Mouse (Mus musculus) olfactory bulb, adult 2 months (tissue): ENCODE measurements around the gene F13b. TPM values are rescaled to one million over a fixed set of nuclear protein-coding genes. Genes with fewer than 3 reads are reported as not detected.
A peak's percentile ranks its signal among the peaks of the same experiment; 100 is the strongest.

Experiments used
- H3K27ac ChIP-seq: fragments of 200-500 bp; 2 replicates; pipeline ENCODE4 v1.5.1; 2012; ENCODE audit warnings: low read depth, low read length; ENCODE audit not compliant: insufficient read depth
- H3K4me1 ChIP-seq: fragments of 200-500 bp; 2 replicates; pipeline ENCODE4 v1.6.1; 2012; ENCODE audit warnings: low read length; ENCODE audit not compliant: control insufficient read depth, insufficient read depth
- H3K4me3 ChIP-seq: fragments of 200-500 bp; 2 replicates; pipeline ENCODE4 v1.5.1; 2012; ENCODE audit warnings: mild to moderate bottlenecking, low read depth, low read length, moderate library complexity; ENCODE audit not compliant: insufficient read depth
- CTCF ChIP-seq: fragments of 200-500 bp; IDR thresholded peaks from 2 replicates; pipeline ENCODE4 v1.5.1; 2012; ENCODE audit warnings: low read depth, mild to moderate bottlenecking, low read length, moderate library complexity; ENCODE audit not compliant: insufficient read depth
- POLR2A ChIP-seq: fragments of 200-500 bp; IDR thresholded peaks from 2 replicates; pipeline ENCODE4 v1.6.1; 2012; ENCODE audit warnings: mild to moderate bottlenecking, low read depth, low read length, moderate library complexity; ENCODE audit not compliant: insufficient read depth
- WGBS: fragments of 180-500 bp; shearing (Covaris S2); methylation state at CpG from one replicate; pipeline ENCODE4 v1.1.7; 2018; 5-methylcytosine and 5-hydroxymethylcytosine counted together
- polyA plus RNA-seq: library from polyadenylated mRNA; stranded (reverse); fragments of >200 nt; gene quantifications from 2 replicates; pipeline ENCODE4 v1.2.4, GENCODE M21; 2012; ENCODE audit warnings: low replicate concordance; ENCODE audit not compliant: missing spikeins, insufficient read depth, insufficient read length

Gene F13b
- not detected in 2 replicates for polyA plus RNA-seq

- Histone ChIP-seq H3K4me3 (no peak within 1 kb of the TSS), H3K4me1 (no peaks in the 10 kb centered on the region), H3K27ac (no peak within 1 kb of the TSS)
- TF ChIP-seq POLR2A (no peak), CTCF (no peak)
- WGBS: 96% methylated on average over 3 of the region's 3 CpGs
Observed at GRCm38 (mm10) chr1:139501258-139501752, at the start of gene F13b. TSS of gene F13b (plus strand) at chr1:139501702.

- WGBS: under 1% methylated on average over 65 of the region's 65 CpGs
Observed at GRCm38 (mm10) chr1:139454340-139455225, 46.9 kb upstream of the F13b start, which contains the start of gene Aspm. TSS of gene Aspm (plus strand) at chr1:139454772.

GRCm38 (mm10) chr1:139455226-139455869, 46.2 kb upstream of the F13b start:
- H3K4me1 ChIP-seq: peaks cover 8% of the 10 kb centered on the region
- WGBS: 3% methylated on average over 17 of the region's 17 CpGs
- TF ChIP-seq POLR2A (no peak), CTCF (no peak)
- no peak overlapping the region for H3K27ac ChIP-seq
- H3K4me3 ChIP-seq: peak overlapping the region; percentile 54

More at GRCm38 (mm10) chr1:139454340-139455225, 46.9 kb upstream of the F13b start, which contains the start of gene Aspm:
- Histone ChIP-seq H3K27ac (no peak within 1 kb of the TSS), H3K4me1 (peaks cover 8% of the 10 kb centered on the region), H3K4me3 (peak within 1 kb of the TSS; percentile 54)
- TF ChIP-seq POLR2A (no peak), CTCF (no peak)

GRCm38 (mm10) chr1:139460807-139461206, 40.7 kb upstream of the F13b start:
- Histone ChIP-seq H3K4me3 (no peak overlapping the region), H3K4me1 (no peaks in the 10 kb centered on the region), H3K27ac (no peak overlapping the region)
- WGBS: 78% methylated on average over 5 of the region's 5 CpGs
- TF ChIP-seq POLR2A: no peak
- TF ChIP-seq CTCF: no peak

GRCm38 (mm10) chr1:139465936-139466335, 35.6 kb upstream of the F13b start:
- no peaks in the 10 kb centered on the region for H3K4me1 ChIP-seq
- H3K27ac ChIP-seq: no peak overlapping the region
- 88% methylated on average over 11 of the region's 11 CpGs for WGBS
- H3K4me3 ChIP-seq: no peak overlapping the region
- TF ChIP-seq POLR2A (no peak), CTCF (no peak)

GRCm38 (mm10) chr1:139478898-139479297, 22.6 kb upstream of the F13b start:
- Histone ChIP-seq H3K4me1 (peaks cover 9% of the 10 kb centered on the region; the same call in 1 of the 2 replicates), H3K27ac (no peak overlapping the region), H3K4me3 (no peak overlapping the region)
- TF ChIP-seq CTCF (no peak), POLR2A (no peak)
- WGBS: 40% methylated on average over 11 of the region's 11 CpGs

GRCm38 (mm10) chr1:139480246-139480645, 21.3 kb upstream of the F13b start:
- peaks cover 9% of the 10 kb centered on the region; the same call in 1 of the 2 replicates for H3K4me1 ChIP-seq
- WGBS: 61% methylated on average over 8 of the region's 8 CpGs
- TF ChIP-seq CTCF (no peak), POLR2A (no peak)

GRCm38 (mm10) chr1:139481146-139481545, 20.4 kb upstream of the F13b start:
- Histone ChIP-seq H3K4me3 (no peak overlapping the region), H3K27ac (no peak overlapping the region), H3K4me1 (peaks cover 9% of the 10 kb centered on the region; the same call in 1 of the 2 replicates)
- 46% methylated on average over 4 of the region's 4 CpGs for WGBS
- no peak for TF ChIP-seq CTCF
- no peak for TF ChIP-seq POLR2A

More at GRCm38 (mm10) chr1:139480246-139480645, 21.3 kb upstream of the F13b start:
- Histone ChIP-seq H3K27ac (no peak overlapping the region), H3K4me3 (no peak overlapping the region)
